Mouse (Mus musculus) 416B (cell line): ENCODE data around the gene Bnip2.

Experiments
- DNase-seq: peaks from one replicate; pipeline ENCODE4 v3.0.0; 2011; ENCODE audit warnings: low read depth

Gene Bnip2

GRCm38 (mm10) chr9:70048751-70049415, 59.6 kb downstream of the Bnip2 start:
- no peak for DNase-seq

- no peak for DNase-seq
These were observed 60.1 kb downstream of the Bnip2 start for GRCm38 (mm10) chr9:70049416-70049783.

GRCm38 (mm10) chr9:70049839-70050238, 60.6 kb downstream of the Bnip2 start:
- DNase-seq: peak; percentile 45

- DNase-seq: no peak
These were observed 63.5 kb downstream of the Bnip2 start for GRCm38 (mm10) chr9:70052730-70053129.

- DNase-seq: no peak
These were observed 64.1 kb downstream of the Bnip2 start for GRCm38 (mm10) chr9:70053411-70053810.
